9 mouse cellular contexts compared by ENCODE assay signal in the genomic region with DNA sequence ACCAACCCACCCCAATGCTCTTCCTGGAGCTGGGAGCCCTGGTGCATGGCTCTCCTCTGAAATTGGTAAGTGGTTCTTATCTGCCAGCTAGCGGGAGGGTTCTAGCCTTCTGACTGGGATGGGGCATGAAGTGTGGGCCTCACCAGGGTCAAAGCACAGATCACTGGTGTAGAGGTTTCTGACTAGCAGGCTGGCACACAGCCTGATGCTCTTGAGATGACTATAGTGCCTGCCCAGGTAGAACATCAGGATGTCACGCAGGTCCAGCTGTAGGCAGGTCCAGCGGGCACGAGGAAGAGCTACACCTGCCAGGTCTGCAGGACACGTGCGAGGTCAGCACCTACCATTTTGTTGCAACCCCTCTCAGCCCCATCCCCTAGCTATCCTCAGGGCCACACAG. TPM values are rescaled to one million over a fixed set of nuclear protein-coding genes. Genes with fewer than 3 reads are reported as not detected.
DNase-seq lines count a peak whose midpoint lies in the region; ATAC-seq lines count a peak whose summit lies in the region.
"Had no signal": no experiment of that assay in that cellular context is flagged by ENCODE, and none has a peak within 500 bp of the region (broad histone marks: within the 10 kb centered on the region; RNA-seq: fewer than 3 reads in every experiment).

No protein-coding gene starts in this region.

- H3K27ac ChIP-seq in kidney, embryonic 16.5 days (ENCODE audit: low read length): no peak overlapping the region
- H3K27ac ChIP-seq in embryonic facial prominence, embryonic 14.5 days (replicated peaks; ENCODE audit: low read depth, low read length): no peak overlapping the region
- no peak overlapping the region for H3K27ac ChIP-seq in limb, embryonic 11.5 days (replicated peaks; ENCODE audit: low read depth, low read length)
- H3K27ac ChIP-seq in neural tube, embryonic 13.5 days (replicated peaks): no peak overlapping the region

- intact Hi-C loops in left cerebral cortex, postnatal 25 days (cut with DNase I): no loop called here

- H3K36me3 ChIP-seq in kidney, embryonic 16.5 days (ENCODE audit: insufficient read depth, low read length): peaks cover 8% of the 10 kb centered on the region
- H3K36me3 ChIP-seq in embryonic facial prominence, embryonic 14.5 days (ENCODE audit: control insufficient read depth, insufficient read depth, low read length): no peaks in the 10 kb centered on the region
- peaks cover 2% of the 10 kb centered on the region for H3K36me3 ChIP-seq in limb, embryonic 11.5 days (ENCODE audit: control insufficient read depth, insufficient read depth, low read length)
- no peaks in the 10 kb centered on the region for H3K36me3 ChIP-seq in neural tube, embryonic 13.5 days

- ATAC-seq in kidney, embryonic 16.5 days (ENCODE audit: low FRiP score, low TSS enrichment): no peak
- no peak for ATAC-seq in embryonic facial prominence, embryonic 14.5 days (ENCODE audit: low read depth)
- ATAC-seq in limb, embryonic 11.5 days (ENCODE audit: insufficient number of reproducible peaks, low FRiP score, low TSS enrichment, low read depth): no peak
- no peak for ATAC-seq in neural tube, embryonic 13.5 days (ENCODE audit: low read depth)

- H3K4me3 ChIP-seq in kidney, embryonic 16.5 days (ENCODE audit: low read length): peak overlapping the region; percentile 65
- H3K4me3 ChIP-seq in embryonic facial prominence, embryonic 14.5 days (ENCODE audit: low read depth, low read length): peak overlapping the region; percentile 70
- H3K4me3 ChIP-seq in limb, embryonic 11.5 days (ENCODE audit: low read depth, low read length): 0 out of 2 replicates have a peak overlapping the region, but pooled peaks have one; percentile 64
- H3K4me3 ChIP-seq in neural tube, embryonic 13.5 days: peak overlapping the region; percentile 68; the same call in 1 of the 2 replicates

- no peaks in the 10 kb centered on the region for H3K9me3 ChIP-seq in kidney, embryonic 16.5 days (ENCODE audit: low read length)
- no peaks in the 10 kb centered on the region for H3K9me3 ChIP-seq in embryonic facial prominence, embryonic 14.5 days (ENCODE audit: control insufficient read depth, low read length)
- H3K9me3 ChIP-seq in limb, embryonic 11.5 days (ENCODE audit: control insufficient read depth, low read length): no peaks in the 10 kb centered on the region
- no peaks in the 10 kb centered on the region for H3K9me3 ChIP-seq in neural tube, embryonic 13.5 days

- 84% methylated on average over 6 of the region's 6 CpGs for WGBS in kidney, embryonic 16.5 days
- 93% methylated on average over 6 of the region's 6 CpGs for WGBS in embryonic facial prominence, embryonic 14.5 days
- WGBS in limb, embryonic 11.5 days: 95% methylated on average over 6 of the region's 6 CpGs
- 90% methylated on average over 6 of the region's 6 CpGs for WGBS in neural tube, embryonic 13.5 days

- H3K9ac ChIP-seq in kidney, embryonic 16.5 days (replicated peaks; ENCODE audit: low read length): peak overlapping the region; percentile 93
- H3K9ac ChIP-seq in embryonic facial prominence, embryonic 14.5 days (ENCODE audit: low read depth, low read length): peak overlapping the region; percentile 89
- H3K9ac ChIP-seq in limb, embryonic 11.5 days (ENCODE audit: low read length): peak overlapping the region; percentile 85
- peak overlapping the region; percentile 83 for H3K9ac ChIP-seq in neural tube, embryonic 13.5 days

- H3K4me1 ChIP-seq in kidney, embryonic 16.5 days (ENCODE audit: insufficient read depth, low read length): peaks cover 17% of the 10 kb centered on the region
- peaks cover 8% of the 10 kb centered on the region for H3K4me1 ChIP-seq in embryonic facial prominence, embryonic 14.5 days (ENCODE audit: control insufficient read depth, insufficient read depth, low read length)
- H3K4me1 ChIP-seq in limb, embryonic 11.5 days (ENCODE audit: control insufficient read depth, insufficient read depth, low read length): peaks cover 10% of the 10 kb centered on the region
- peaks cover 19% of the 10 kb centered on the region for H3K4me1 ChIP-seq in neural tube, embryonic 13.5 days (replicated peaks)

- H3K4me2 ChIP-seq in kidney, embryonic 16.5 days (replicated peaks; ENCODE audit: low read depth, low read length): peak overlapping the region; percentile 95
- peak overlapping the region; percentile 93 for H3K4me2 ChIP-seq in embryonic facial prominence, embryonic 14.5 days (ENCODE audit: low read depth, low read length)
- peak overlapping the region; percentile 92 for H3K4me2 ChIP-seq in limb, embryonic 11.5 days (ENCODE audit: low read depth, severe bottlenecking)
- H3K4me2 ChIP-seq in neural tube, embryonic 13.5 days: peak overlapping the region; percentile 88

- H3K27me3 ChIP-seq in kidney, embryonic 16.5 days (ENCODE audit: insufficient read depth, low read length): no peaks in the 10 kb centered on the region
- no peaks in the 10 kb centered on the region for H3K27me3 ChIP-seq in embryonic facial prominence, embryonic 14.5 days (replicated peaks; ENCODE audit: control insufficient read depth, insufficient read depth, low read length)
- H3K27me3 ChIP-seq in limb, embryonic 11.5 days (ENCODE audit: control insufficient read depth, insufficient read depth, low read length): no peaks in the 10 kb centered on the region
- no peaks in the 10 kb centered on the region for H3K27me3 ChIP-seq in neural tube, embryonic 13.5 days

- DNase-seq in kidney, postnatal 25 days: no peak
- no peak for DNase-seq in embryonic facial prominence, embryonic 14.5 days (ENCODE audit: low spot score)
- no peak for DNase-seq in limb, embryonic 11.5 days (ENCODE audit: low spot score)
- no peak for DNase-seq in retina, embryonic 14.5 days (ENCODE audit: low spot score)
- no peak for DNase-seq in layer of hippocampus, adult 8-10 months (ENCODE audit: low spot score in 2 of 2)
- DNase-seq in left cerebral cortex, postnatal 25 days (ENCODE audit: low spot score in 2 of 2): no peak
- DNase-seq: thymus, adult 2 months had no signal

RNA-seq across cellular contexts. Expression of a gene that starts 1.1 kb away (rescaled TPM):
- 33.1 and 33.5 TPM in 2 replicates for polyA plus RNA-seq in kidney, embryonic 16.5 days (2015; fragmentation: Nextera tagmentation; extraction: Ambion mirVana)
- polyA plus RNA-seq in embryonic facial prominence, embryonic 14.5 days (2014; fragmentation: Nextera tagmentation; extraction: Ambion mirVana): 17.6 and 19.8 TPM in 2 replicates
- 19.3 and 22.4 TPM in 2 replicates for polyA plus RNA-seq in limb, embryonic 11.5 days (2014; fragmentation: Nextera tagmentation; extraction: Ambion mirVana)
- polyA plus RNA-seq in neural tube, embryonic 13.5 days (2015; fragmentation: Nextera tagmentation; extraction: Ambion mirVana): 14.1 and 15.6 TPM in 2 replicates
- total RNA-seq in layer of hippocampus, adult 8-10 months (2022): 10 to 100 TPM; 19.0 to 28.8 (median 23.6) TPM
- total RNA-seq in left cerebral cortex, postnatal 25 days (2021): 10 to 100 TPM; 29.8 to 31.4 TPM

RNA-seq across cellular contexts. Expression of a gene that starts 8.3 kb away (rescaled TPM):
- polyA plus RNA-seq in kidney, embryonic 16.5 days (2015; fragmentation: Nextera tagmentation; extraction: Ambion mirVana): 72.9 and 79.2 TPM in 2 replicates
- polyA plus RNA-seq in embryonic facial prominence, embryonic 14.5 days (2014; fragmentation: Nextera tagmentation; extraction: Ambion mirVana): 25.7 and 36.7 TPM in 2 replicates
- polyA plus RNA-seq in limb, embryonic 11.5 days (2014; fragmentation: Nextera tagmentation; extraction: Ambion mirVana): 7.8 and 10.7 TPM in 2 replicates
- 10.8 and 14.2 TPM in 2 replicates for polyA plus RNA-seq in neural tube, embryonic 13.5 days (2015; fragmentation: Nextera tagmentation; extraction: Ambion mirVana)
- total RNA-seq in layer of hippocampus, adult 8-10 months (2022): 10 to 100 TPM; 16.9 to 26.9 (median 21.5) TPM
- 10 to 100 TPM; 21.1 to 22.2 TPM for total RNA-seq in left cerebral cortex, postnatal 25 days (2021)

RNA-seq across cellular contexts. Expression of a gene that starts 14.6 kb away (rescaled TPM):
- polyA plus RNA-seq in kidney, embryonic 16.5 days (2015; fragmentation: Nextera tagmentation; extraction: Ambion mirVana): 100 and 102 TPM in 2 replicates
- polyA plus RNA-seq in embryonic facial prominence, embryonic 14.5 days (2014; fragmentation: Nextera tagmentation; extraction: Ambion mirVana): 40.6 and 44.1 TPM in 2 replicates
- polyA plus RNA-seq in limb, embryonic 11.5 days (2014; fragmentation: Nextera tagmentation; extraction: Ambion mirVana): 55.9 and 60.9 TPM in 2 replicates
- polyA plus RNA-seq in neural tube, embryonic 13.5 days (2015; fragmentation: Nextera tagmentation; extraction: Ambion mirVana): 56.8 and 65.5 TPM in 2 replicates
- total RNA-seq in layer of hippocampus, adult 8-10 months (2022): 10 to 100 TPM; 37.5 to 42.2 (median 39.1) TPM
- 10 to 100 TPM; 34.8 to 38.1 TPM for total RNA-seq in left cerebral cortex, postnatal 25 days (2021)

RNA-seq across cellular contexts. Expression of a gene that starts 15.6 kb away (rescaled TPM):
- polyA plus RNA-seq in kidney, embryonic 16.5 days (2015; fragmentation: Nextera tagmentation; extraction: Ambion mirVana): 29.3 and 32.5 TPM in 2 replicates
- polyA plus RNA-seq in embryonic facial prominence, embryonic 14.5 days (2014; fragmentation: Nextera tagmentation; extraction: Ambion mirVana): 12.0 and 13.0 TPM in 2 replicates
- 9.4 and 10.7 TPM in 2 replicates for polyA plus RNA-seq in limb, embryonic 11.5 days (2014; fragmentation: Nextera tagmentation; extraction: Ambion mirVana)
- polyA plus RNA-seq in neural tube, embryonic 13.5 days (2015; fragmentation: Nextera tagmentation; extraction: Ambion mirVana): 15.4 and 18.3 TPM in 2 replicates
- 100 to 1,000 TPM in 1 of 4 experiments, 10 to 100 TPM in 3; 81.2 to 107 (median 93.1) TPM for total RNA-seq in layer of hippocampus, adult 8-10 months (2022)
- total RNA-seq in left cerebral cortex, postnatal 25 days (2021): 10 to 100 TPM; 76.9 to 84.4 TPM

RNA-seq across cellular contexts. Expression of a gene that starts 18.7 kb away (rescaled TPM):
- polyA plus RNA-seq in kidney, embryonic 16.5 days (2015; fragmentation: Nextera tagmentation; extraction: Ambion mirVana): 4.0 and 4.3 TPM in 2 replicates
- polyA plus RNA-seq in embryonic facial prominence, embryonic 14.5 days (2014; fragmentation: Nextera tagmentation; extraction: Ambion mirVana): 1.4 and 1.6 TPM in 2 replicates
- 0.77 and 0.95 TPM in 2 replicates for polyA plus RNA-seq in limb, embryonic 11.5 days (2014; fragmentation: Nextera tagmentation; extraction: Ambion mirVana)
- polyA plus RNA-seq in neural tube, embryonic 13.5 days (2015; fragmentation: Nextera tagmentation; extraction: Ambion mirVana): 6.9 and 7.5 TPM in 2 replicates
- total RNA-seq in layer of hippocampus, adult 8-10 months (2022): 10 to 100 TPM; 21.4 to 27.6 (median 25.7) TPM
- total RNA-seq in left cerebral cortex, postnatal 25 days (2021): 10 to 100 TPM; 23.0 to 25.2 TPM
